Mouse (Mus musculus) spleen, adult 2 months (tissue): ENCODE results near the gene Myo9a.

Source experiments
- CTCF ChIP-seq: fragments of 200-500 bp; IDR thresholded peaks from 2 replicates; pipeline ENCODE4 v1.5.1; 2011; ENCODE audit warnings: mild to moderate bottlenecking, inconsistent platforms; ENCODE audit not compliant: insufficient read depth, insufficient read length, insufficient replicate concordance; ENCODE audit errors: extremely low read depth
- POLR2A ChIP-seq: fragments of 200-500 bp; IDR thresholded peaks from 2 replicates; pipeline ENCODE4 v1.6.1; 2011; ENCODE audit warnings: low read depth, low read length, inconsistent platforms

GRCm38 (mm10) chr9:59760515-59760914 is 9.8 kb downstream of the Myo9a start:
- TF ChIP-seq CTCF (no peak), POLR2A (no peak)
